Mouse (Mus musculus) lung, postnatal 4 days (tissue): Measurements from ENCODE around the gene Dis3.

Experiments
- DNase-seq, 2 experiments: peaks; one replicate each; pipeline ENCODE4 v3.0.0; 2021

Dis3 gene

DNA sequence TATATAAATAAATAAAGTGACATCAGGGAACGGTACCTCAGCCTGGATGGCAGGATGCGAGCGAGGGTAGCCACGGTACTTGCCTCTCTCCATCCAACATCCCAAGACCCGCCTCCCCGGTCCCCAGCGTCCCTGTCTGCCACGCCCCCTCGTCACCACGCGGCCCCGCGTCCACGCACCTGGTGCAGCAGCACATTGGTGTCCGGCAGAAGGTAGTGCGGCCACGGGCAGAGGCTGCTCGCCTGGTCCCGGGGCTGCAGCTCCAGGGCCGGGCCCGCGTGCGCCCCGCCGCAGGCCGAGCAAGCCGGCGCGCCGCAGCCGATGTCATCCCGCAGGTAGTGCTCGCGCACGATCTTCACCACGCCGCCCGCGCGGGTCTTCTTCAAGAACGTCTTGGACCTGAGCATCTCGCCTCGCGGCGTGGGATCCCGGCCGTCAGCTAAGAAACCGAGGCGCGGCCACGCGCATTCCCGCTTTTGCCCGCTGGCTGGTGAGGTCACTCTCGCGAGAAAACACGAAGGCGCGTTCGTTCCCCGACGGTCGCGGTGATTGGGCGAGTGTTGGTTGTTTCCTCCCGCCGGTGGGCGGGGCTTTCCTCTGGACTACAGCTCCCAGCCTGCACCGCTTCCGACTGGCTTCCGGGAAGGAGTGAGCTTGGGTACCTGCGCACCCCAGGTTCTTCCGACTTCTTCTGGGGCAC, at the start of gene Dis3, which contains the start of gene Pibf1:
TSS of gene Dis3 (minus strand) at position 504 of the 700 bp plus-strand sequence.
TSS of gene Pibf1 (plus strand) at position 158 of the 700 bp plus-strand sequence.
- DNase-seq: peak; percentile 99

DNA sequence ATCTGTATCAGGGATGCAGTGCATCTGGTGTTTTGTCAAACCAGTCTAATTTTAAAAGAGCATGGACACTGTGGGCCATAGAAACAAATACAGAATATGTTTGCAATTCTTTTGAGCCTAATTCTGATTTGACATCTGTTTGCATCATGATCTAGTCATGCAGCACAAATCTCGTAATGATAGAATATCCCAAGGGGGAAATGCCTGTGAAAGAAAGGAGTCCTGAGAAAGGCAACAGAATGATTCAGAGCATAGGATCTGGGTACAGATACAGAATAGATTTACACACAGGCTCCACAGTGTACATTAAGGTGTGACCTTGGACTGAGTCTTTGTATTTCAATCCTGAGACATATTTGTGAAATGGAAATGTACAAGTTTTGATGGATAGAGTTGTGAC, 47.3 kb upstream of the Dis3 start:
- no peak for DNase-seq

- DNase-seq: peak; percentile 72 to 85
Observed at GRCm38 (mm10) chr14:99141786-99142633, 42.4 kb upstream of the Dis3 start.

GRCm38 (mm10) chr14:99140036-99140435, 40.5 kb upstream of the Dis3 start:
- no peak for DNase-seq

DNA sequence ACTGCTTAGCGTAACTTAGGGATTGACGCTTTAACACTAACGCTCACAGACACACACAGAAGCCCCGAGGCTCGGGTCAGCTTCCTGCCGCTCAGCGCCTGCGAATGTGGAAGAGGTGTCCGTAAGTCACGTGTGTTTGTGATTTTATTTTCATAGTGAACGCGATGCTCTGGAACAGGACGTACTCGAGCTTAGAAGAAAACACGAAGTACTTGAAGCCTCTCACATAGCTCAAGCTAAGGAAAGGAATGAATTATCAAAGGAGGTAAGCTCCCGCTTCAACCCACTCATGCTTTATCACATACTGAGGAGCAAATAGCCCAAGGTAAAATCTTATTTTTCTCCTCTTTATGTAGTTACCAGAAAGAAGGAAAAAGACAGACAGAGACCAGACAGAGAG, 36.7 kb upstream of the Dis3 start:
- no peak for DNase-seq

DNA sequence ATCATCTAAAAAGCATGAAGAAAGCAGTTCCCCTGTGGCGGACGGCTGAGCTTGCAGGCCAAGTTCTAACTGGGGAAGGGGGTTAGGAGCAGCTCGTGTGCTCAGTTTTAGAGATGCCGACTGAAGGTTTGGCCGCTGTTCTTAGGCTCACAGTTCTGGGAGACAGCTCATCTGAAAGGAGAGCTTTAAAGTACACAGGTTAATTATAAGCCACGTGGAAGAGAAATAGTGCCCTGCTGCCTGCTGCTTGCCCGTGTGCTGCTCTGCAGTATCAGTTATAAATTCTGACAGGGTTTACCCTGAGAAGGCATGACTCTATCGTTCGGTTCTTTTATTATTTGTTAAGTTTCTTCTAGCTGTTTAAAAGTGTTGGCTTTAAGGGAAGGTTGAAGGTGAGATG, 36.2 kb upstream of the Dis3 start:
- no peak for DNase-seq

- no peak for DNase-seq
Observed at GRCm38 (mm10) chr14:99134048-99134447, 34.5 kb upstream of the Dis3 start.

- DNase-seq: no peak
Observed at GRCm38 (mm10) chr14:99129050-99129449, 29.5 kb upstream of the Dis3 start.

DNA sequence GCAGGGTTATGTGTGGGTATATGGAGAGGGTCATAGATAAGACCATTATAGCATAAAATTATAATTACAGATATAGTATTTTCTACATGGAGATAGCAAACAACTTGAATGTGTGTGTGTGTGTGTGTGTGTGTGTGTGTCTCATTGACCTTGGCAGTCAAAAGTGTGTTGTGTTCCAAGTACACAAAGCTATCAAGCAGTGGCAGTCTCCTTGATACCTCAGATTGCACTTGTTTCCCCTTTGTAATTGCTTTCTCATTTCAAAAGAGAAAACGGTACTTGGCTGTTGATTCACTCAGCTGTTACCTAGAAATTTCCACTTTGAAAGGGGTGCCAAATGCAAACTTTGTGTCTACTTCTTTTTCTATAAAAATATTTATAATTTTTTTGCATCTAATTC, 27.9 kb upstream of the Dis3 start:
- DNase-seq: no peak

DNA sequence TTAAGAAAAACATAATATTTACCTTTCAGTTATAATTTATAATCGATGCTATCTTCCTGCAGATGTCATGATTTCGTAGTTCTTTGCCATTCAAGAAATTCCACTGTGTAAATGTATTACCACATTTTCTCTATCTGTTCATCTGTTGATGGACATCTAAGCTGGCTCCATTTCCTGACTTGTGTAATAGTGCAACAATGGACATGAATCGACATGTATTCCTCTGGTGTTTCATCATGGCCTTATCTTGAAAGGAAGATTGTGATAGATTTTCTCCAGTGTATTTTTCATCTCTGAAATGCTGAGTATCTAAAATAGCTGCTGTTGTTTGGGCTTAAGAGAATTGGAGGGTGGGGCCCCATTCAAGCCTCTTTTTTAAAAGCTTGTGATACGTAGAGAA, 27.1 kb upstream of the Dis3 start:
- no peak for DNase-seq

DNA sequence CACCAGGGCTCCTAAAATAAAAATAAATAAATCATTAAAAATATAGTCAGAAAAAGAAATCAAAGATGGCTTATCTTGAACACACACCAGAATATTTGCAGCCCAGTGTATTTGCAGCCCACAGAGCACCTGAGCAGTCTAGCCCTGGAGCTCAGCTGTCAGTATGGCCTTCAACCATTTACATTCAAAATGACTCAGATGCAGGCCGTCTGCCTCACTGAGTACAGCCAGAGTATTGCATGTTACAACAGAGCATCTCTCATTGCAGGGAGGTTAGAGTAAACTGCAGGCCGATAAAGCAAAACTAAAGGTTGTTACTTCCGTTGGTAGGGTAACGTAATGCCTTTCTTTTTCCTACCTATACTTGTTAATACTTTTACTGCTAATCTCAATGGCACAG, 24.5 kb upstream of the Dis3 start:
- DNase-seq: no peak

DNA sequence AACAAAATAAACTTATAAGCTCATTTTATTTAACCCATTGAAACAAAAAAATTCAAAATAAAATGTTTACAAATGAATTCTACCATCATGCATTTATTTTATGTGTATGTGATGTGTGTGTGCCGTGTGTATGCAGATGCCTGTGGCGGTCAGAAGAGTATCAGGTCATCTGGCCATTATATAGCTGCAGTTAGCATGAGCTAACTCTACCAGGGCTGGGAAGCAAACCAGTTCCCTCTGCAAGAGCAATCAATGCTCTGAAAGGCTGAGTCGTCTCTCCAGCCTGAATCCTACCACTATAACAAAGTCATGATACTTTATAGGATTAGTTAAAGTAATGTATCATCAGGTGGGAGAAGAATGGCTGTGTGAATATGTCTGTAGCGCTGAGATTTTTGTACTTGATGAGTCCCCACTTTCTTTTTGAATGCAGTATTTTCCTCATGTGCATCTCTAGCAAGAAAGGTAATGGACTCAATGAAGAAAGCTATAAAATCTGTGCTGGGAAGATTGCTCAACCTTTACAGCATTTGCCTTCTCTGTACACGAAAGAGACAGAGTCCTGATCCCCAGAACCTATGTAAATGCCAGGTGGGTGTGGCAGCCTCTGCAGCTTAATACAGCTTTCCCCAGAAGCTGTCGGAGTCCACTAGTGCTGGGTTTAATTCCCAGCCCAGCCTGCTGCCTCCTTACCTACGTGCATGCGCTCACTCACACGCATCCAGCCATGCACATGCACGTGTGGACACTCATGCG, 22.2 kb upstream of the Dis3 start:
- no peak for DNase-seq

DNA sequence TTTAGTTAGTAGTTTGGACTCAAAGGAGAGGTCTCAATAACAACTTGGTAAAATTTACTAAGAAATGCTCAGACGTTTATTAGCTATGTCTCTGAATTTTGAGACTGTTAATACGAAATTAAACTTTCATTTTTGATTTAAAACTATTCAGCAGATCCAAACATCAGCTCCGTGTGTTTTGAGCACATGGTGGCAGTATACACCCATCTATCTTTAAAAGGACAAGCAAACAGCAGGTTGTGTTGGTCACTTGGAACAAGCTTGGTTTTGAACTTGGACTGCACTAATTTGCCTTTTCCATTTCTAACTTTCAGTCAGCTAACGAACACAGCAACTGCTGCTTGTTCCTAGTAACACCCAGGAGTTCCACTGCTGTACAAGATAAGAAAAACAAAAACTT, 18.0 kb upstream of the Dis3 start:
- no peak for DNase-seq

DNA sequence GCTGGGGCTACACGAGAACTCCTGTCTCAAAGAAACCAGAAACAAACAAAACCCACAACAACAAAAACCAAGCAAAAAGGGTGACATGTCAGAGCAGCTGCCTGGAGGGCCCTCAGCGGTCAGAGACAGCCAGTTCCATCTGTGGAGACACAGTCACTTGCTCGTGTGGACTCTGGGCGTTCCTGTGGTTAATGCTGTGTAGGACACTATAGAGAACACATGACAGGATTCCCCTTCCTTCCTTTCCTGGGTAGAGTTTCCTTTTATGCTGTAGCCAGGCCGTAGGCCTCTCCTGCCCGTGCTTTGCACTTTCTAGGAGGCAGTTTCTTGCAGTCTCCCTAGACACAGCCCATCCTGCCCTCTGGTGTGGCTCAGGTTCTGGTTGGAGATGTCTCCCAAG, 9.2 kb upstream of the Dis3 start:
- no peak for DNase-seq

DNA sequence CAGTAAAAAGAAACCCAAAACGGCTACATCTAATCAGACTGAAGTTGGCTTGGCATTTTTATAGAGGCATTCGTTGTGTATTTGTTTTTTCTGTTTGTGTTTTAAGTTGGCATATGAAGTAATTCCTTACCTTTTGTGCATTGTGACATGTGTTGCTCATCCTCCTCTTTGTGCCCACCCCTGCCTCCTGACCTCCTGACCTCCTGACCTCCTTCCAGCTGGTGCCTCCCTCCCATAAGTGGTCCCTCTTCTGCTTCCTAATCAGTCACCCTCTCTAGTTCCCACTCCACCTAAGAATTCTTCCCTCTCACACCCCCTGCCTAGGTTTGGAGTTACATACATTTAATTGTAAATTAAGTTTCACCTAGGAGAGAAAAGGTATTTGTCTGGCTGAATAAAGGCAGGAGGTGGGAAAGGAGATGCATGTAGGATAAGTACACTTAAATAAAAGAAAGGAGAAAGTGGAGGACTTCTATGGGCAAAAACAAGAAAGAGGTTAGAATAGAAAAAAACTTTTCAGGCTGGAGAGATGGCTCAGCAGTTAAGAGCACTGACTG, 8.1 kb upstream of the Dis3 start:
- no peak for DNase-seq

DNA sequence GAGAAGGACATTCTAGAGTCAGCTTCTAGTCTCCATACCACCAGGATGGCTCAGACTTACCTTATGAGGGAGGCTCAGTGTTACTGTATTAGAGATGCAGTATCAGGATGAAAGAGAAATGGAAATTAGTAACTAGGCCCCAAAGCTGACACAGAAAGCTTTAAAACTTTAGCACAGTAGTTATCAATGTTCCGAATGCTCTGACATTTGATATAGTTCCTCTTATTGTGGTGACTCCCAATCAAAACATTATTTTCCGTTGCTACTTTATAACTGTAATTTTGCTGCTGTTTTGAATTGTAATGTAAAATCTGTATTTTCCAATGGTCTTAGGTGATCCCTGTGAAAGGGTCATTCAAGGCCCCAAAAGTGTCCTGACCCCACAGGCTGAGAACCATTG, 7.1 kb upstream of the Dis3 start:
- no peak for DNase-seq

DNA sequence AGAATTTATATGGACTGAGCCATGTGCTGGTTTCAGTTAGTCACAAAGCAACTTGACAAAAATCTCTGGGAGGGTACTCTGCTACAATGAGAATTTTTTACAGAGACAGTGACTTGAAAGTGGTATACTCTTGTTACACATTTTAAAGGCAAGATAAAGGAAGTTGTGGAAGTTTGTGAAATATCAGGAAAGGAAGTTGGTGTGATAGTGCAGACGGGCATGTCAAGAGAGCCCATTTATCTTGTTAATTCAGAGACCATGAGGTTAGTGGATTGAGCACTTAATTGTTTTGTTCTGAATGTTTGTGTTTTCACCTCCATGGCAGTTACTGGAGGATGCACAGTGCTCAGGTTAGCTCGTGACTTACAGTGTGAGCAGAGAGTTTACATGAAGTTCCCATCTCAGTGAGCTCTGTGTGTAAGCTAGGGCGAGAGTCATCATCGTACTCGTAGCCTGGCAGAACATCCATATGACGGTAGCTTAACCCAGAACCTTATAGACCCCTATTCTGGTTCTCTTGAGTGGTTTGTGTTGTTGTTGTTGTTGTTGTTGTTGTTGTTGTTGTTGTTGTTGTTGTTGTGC, 5.1 kb upstream of the Dis3 start:
- DNase-seq: no peak

DNA sequence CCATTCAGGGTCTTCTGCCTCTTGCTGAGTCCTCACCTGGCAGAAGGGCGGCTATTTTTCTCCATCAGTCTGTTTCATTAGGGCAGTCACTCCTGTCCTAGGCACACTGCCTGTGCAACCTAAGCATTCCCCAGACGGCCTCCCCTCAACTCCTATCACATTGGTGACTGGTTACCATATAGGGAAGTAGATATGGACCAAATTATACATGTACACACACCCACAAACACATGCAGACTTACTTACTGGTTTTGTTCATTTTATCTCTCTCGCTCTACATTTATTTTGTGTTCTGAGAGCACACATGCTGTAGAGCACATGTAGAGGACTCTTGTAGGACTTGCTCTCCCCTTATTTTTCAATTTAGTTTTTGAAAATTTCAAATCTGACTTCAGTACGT, 3.5 kb upstream of the Dis3 start:
- DNase-seq: no peak

DNA sequence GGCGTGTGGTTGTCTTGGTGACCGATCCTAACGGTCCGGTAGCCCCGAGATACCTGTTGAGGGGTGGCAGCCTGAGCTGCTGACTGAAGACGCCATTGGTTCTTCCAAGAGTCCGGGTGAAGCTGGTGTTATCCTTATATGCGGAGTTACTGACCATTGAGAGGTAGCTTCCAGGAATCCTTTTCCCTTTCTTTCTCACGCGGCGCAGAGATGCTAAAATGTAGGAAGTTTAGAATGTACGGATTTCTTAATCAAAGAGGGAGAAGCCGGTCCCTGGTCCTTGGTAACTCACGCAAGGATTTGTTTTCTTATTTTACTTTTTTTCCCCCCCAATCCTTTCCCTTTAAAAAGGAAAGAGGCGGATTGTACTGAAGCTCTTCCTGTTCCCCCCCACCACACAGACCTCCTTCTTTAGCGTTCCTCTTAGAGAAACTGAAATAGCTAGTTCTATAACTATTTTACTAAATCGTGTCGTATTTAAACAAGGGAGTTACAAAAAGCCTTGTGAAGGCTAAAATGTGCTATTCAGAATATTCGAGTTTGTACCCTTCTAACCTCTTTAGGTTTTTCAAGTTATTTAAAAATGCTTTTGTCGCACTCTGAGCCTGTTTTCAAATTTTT, 507 bp upstream of the Dis3 start:
- no peak for DNase-seq

DNA sequence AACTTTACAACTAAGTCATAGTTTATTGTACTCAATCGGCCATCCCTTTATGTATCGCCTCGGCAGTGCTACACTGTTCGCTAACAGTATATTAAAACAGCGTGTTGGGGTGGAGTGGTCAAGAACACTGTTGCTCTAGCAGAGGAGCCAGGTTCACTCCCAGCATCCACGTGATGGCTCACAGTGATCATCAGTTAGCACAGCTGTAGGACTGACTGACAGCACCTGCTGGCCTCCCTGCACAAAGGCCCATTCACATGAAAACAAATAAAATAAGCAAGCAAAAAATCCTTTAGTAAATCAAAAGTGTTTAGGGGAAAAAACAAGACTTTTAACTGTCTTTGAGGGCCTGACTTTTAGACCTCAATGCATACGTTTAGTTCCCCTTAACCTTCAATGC, 10.6 kb downstream of the Dis3 start:
- no peak for DNase-seq

GRCm38 (mm10) chr14:99071146-99071545, 28.4 kb downstream of the Dis3 start:
- DNase-seq: no peak

GRCm38 (mm10) chr14:99063091-99063490, 36.5 kb downstream of the Dis3 start:
- DNase-seq: no peak
